Mouse (Mus musculus) hematopoietic stem cell, adult 5-6 weeks (primary cell): Measurements from ENCODE around the gene Dcaf8. TPM values are rescaled to one million over a fixed set of nuclear protein-coding genes. Genes with fewer than 3 reads are reported as not detected.

Experiments used
- ATAC-seq, 2 experiments: fragments of 125-278 bp in 1 of 2; replicated peaks in 1 of 2; 2 replicates each; pipeline ENCODE4 v1.8.0; 2016 to 2017; ENCODE audit warnings: inconsistent platforms in 2 of 2, mild to moderate bottlenecking in 2 of 2, moderate number of reproducible peaks in 2 of 2, low read depth in 1 of 2, moderate TSS enrichment in 1 of 2; ENCODE audit not compliant: low FRiP score in 2 of 2, poor library complexity in 2 of 2, severe bottlenecking in 2 of 2, insufficient read depth in 1 of 2, low TSS enrichment in 1 of 2
- total RNA-seq: library from RNA; stranded (forward); fragments of 172-1452, 232-1000 nt; gene quantifications from 2 replicates; pipeline ENCODE4 v1.2.3, GENCODE M21; 2017

The Dcaf8 gene
- total RNA-seq, 1 experiment from 2014 or later: 208 TPM

DNA sequence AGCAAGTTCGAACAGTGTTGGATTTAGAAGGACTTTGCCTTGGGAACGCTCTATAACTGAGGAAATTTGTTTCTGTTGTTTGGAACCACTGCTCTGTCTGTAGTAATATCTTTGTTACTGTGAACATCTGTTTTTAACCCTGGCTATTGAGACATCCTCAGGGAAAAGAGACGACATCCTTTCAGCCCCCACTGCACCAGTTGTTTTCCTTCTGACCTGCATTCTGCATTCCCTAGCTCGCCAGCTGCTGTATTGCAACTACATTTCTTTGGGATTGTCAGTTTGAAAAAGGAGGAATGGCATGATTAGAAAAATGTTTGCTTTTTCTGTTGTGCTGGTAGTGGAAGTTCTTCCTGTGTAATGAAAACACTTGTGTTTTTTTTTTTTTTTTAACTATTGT is 33.0 kb downstream of the Dcaf8 start:
- ATAC-seq: no peak

DNA sequence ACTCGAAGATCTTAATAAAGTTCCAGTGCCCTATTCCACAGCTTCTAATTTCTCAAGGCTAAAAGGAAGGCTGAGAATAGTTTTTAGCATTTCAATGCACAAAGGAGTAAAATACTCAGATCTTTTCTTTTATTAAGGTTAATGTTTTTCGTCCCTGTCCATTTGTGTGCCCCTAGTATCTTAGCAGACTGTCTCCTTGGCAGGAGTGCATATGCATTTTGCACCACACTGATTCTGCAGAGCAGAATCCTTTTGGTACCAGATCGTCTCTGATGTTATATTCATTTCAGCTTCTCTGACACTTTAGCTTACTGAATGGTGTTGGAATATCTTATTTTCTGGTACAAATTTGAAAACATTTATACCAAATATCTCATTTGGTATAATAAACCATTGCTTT is 33.9 kb downstream of the Dcaf8 start:
- ATAC-seq: no peak

DNA sequence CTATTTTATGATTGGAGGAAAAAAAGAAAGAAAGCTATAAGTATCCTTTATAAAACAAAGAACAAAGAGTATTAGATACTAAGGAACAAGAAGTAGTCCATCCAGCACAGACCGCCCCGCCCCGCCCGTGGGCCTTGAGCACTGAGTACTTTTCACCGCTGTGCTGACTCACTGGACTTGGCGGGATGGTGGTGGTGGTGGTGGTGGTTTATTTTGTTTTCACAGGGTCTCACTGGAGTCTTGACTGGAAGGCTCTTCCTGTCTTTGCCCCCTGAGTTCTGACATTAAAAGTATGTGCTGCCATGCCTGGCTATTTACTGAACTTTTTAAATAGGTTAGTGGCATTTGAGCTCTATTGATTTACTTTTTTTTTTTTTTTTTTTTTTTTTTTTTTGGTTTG is 35.2 kb downstream of the Dcaf8 start:
- no peak for ATAC-seq

DNA sequence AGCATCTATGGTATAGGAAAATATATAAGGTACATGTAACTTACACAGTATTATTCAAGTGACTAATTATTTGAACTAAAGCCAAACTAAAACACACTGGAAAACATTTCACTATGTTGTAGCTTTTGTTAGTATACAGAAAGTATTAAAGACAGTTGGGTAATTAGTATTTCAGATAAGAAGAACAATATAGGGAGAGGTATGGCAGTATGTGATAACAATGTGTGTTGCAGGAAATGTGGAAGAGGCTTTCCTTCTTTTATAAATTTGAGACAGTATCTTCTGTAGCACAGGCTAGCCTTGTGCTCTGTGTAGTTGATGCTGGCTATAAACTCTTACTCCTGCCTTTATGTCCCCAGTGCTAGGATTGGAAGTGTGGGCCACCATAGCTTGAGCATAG is 36.0 kb downstream of the Dcaf8 start:
- ATAC-seq: no peak

DNA sequence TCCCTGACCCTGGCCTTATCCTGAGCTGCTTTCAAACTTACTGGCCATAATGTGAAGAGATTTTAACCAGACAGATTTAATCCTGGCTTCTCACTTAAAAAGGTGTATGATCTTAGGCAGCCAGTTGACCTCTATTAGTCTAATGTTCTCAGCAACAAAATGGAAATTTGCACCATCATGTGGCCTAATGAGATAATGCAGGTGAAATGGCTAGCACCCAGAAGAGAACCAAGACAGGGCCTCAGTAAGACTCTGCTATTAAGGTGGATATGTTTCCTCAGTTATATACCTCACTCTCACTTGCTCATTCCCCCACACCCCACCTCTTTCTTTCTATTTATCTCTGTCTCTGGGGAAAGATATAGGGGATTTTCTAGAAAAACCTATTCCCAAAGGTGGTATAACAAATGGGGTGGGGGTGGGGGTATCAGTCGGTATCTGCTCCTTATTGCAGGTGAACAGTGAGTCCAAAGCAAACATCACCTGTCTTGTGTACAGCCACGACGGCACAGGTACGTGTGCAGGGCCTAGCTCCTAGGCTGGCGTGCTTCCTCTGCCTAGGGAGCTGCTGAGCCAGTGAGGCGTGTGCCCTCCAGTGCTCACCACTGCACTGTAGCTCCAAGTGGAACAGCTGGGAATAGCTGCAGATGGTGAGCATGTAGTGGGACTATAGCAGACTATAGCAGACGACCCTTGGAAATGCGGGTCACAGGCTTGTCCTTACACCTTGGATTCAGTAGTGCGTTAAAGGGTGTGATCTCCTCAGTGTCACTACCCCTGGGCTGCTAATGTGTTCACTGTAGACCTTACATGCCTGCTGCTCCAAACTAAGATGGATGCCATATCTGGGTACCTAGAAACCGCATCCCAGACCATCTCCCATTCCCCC is 38.8 kb downstream of the Dcaf8 start:
- ATAC-seq: 0 out of 4 replicates have a peak, but pooled peaks of 1 of the 2 experiments have one; percentile 55

GRCm38 (mm10) chr1:172188891-172189290 is 41.0 kb downstream of the Dcaf8 start:
- peak; percentile 75; a peak in 3 of 4 replicates for ATAC-seq

GRCm38 (mm10) chr1:172191578-172191977 is 43.7 kb downstream of the Dcaf8 start:
- no peak for ATAC-seq

GRCm38 (mm10) chr1:172192217-172192616 is 44.3 kb downstream of the Dcaf8 start:
- ATAC-seq: no peak

GRCm38 (mm10) chr1:172194435-172194834 is 46.6 kb downstream of the Dcaf8 start:
- ATAC-seq: no peak

DNA sequence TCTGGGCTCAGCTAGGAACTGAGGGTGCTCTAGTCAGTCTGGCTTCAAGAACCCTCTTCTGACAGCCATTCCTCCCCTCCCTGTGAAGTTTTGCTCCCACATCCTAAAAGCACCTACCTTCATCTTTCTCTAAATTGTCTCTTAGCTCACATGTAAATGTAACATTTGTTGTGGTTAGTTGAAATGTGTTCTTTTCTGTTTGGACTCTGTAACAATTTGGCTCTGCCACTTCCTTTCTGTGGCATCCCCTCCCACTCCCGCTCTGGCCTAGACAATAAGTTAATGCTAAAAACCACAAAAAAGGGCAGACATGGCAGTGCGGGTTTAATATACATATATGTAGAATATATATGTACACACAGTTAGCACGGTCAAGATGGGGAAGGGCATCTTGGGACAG is 49.3 kb downstream of the Dcaf8 start:
- ATAC-seq: no peak

GRCm38 (mm10) chr1:172197851-172198250 is 50.0 kb downstream of the Dcaf8 start:
- no peak for ATAC-seq

- no peak for ATAC-seq
Measured at GRCm38 (mm10) chr1:172198316-172198715, 50.4 kb downstream of the Dcaf8 start.

GRCm38 (mm10) chr1:172198996-172199395 is 51.1 kb downstream of the Dcaf8 start:
- ATAC-seq: no peak

DNA sequence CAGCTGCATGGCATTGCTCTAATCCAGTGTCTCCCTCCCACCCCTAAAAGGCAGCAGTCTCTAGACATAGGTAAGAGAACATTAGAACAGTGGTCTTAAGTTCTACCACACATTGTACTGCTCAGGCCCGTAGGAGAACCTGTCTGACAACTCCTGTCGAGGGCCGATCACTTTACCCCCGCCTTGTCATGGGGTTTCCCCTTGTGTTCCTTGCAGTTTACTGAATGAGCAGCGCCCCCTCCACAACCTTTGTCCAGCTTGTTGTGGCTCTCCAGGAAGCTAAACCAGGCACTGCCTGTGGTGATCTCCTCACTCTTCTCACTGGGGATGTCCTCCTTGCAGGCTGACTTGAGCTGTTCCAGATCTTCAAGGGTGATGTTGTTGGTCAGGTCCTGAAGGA is 52.3 kb downstream of the Dcaf8 start:
- no peak for ATAC-seq

DNA sequence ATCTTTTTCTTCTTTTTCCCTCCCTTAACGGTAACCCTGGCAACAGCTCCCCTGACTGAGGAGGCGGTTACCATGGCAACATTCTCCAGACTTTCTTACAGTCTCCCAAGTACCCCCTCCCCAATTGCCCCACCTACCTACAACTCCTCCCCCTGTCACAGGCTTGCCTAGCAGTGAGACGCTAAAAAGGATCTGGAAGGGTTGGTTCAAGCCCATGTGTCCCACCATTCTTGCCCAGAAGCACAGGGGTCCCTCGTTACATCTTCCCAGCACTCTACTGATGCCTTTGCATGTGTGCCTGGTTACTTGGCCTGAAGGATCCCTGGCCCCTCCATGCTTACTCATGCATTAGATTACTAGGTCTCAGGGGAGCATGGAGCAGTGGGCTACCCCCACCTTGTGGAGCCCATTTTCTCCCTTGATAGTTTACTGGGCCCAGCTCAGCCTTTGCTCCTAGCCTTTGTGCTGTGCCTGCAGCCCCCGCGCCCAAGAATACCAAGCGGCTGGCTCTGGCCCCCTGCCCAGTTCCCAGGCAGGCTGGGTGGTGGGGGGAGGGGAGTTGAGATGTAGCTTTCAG is 53.1 kb downstream of the Dcaf8 start:
- no peak for ATAC-seq

DNA sequence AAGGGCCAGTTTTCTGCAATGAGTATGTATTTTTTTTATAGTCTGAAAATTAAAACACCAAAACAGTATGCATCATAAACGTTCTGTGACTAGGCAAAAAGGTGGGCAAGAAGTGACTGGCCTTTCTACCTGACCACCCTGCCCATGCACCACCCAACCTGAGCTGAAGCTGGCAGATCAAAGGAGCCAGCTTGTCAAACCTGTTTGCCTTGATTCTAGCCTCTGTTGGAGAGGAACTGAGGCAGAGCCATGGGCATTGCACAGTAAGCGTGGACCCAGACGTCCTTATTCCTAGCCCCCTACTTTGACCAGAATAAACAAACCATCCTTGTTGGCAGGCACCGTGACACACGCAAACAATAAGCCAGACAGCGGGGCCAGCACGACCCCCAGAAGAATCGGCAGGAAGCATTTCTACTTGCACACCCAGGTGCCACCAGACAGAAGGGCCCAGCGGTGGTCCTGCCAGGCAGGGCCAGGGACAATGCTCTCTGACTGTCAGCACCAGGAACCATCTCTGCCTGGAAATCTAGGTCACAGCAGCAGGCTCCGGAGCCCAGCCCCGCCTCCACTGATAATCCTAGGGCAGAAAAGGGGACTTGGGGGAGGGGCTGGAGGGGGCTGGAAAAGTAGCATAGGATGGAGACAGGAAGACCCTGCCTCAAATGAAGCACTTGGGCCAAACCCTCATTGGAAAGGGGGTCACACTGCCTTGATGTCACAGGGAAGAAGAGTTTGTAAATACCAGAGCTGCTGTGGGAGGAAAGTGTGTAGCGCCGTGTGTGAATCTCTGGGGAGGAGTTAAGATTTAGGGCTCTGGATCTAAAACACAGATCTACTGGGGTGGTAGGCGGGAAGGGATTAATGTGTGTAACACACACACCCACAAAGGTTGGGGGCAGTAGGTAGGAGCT is 54.3 kb downstream of the Dcaf8 start:
- ATAC-seq: no peak

DNA sequence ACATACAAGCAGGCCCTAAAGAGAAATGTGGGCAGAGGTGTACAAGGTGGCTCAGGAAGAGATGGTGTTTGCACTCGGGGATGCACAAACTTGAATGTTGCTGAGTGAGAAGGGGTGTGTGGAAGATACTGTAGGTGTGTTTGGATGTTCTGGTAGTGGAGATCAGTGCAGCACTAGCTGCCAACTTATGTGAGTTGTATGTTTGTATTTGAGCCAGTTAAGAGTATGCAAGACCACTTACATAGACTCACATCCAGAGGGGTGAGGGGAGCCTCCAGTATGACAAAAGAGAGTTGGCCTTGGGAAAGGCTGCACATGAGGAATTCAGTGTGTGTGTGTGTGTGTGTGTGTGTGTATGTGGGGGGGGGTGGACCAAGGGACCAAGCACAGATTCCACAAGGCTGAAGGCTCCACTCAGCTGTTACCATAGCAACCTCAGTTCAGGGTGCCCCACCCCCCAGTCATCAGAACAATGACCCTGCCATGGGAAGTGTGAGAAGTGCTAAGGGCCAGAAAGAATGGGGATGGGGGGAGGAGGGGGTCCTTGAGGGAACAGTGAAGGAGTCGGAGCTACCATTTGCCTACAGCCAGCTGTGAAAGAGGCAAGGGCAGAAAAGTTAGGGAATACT is 55.1 kb downstream of the Dcaf8 start:
- ATAC-seq: no peak
